Mouse (Mus musculus): Measurements from ENCODE around the gene Mthfd1l. TPM values are rescaled to one million over a fixed set of nuclear protein-coding genes. Genes with fewer than 3 reads are reported as not detected.

The Mthfd1l gene
- polyA plus RNA-seq, 1 experiment from 2014 or later, result 10.0 TPM

DNA sequence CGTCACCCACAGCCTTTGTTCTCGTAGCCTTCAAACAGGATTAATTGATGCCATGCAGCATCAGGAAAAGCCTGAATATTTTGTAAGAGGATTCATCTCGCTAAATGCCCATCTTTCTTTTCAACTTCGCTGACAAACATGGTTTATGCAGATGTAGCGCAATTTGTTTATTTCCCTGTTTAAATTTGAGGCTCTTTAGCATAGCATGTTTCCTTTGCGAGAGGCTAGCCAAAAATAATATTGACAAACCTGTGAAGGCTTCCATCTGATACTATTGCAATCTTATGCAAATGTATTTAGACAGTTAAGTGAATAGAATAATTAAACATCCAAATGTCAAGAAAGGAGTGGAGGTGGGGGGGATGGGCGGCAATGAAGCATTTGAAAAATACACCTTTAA is 152.3 kb downstream of the Mthfd1l start:
- 59% methylated on average over 7 of the region's 7 CpGs for WGBS
- peaks cover 13% of the 10 kb centered on the region for H3K4me1 ChIP-seq
- H3K9me3 ChIP-seq (replicated peaks), result no peaks in the 10 kb centered on the region
- no peak overlapping the region for H3K4me2 ChIP-seq (replicated peaks)
- H3K9ac ChIP-seq, result no peak overlapping the region
- no peaks in the 10 kb centered on the region for H3K36me3 ChIP-seq
- no peaks in the 10 kb centered on the region for H3K27me3 ChIP-seq
- H3K27ac ChIP-seq (replicated peaks), result 0 out of 2 replicates have a peak overlapping the region, but pooled peaks have one; percentile 34
- ATAC-seq (ENCODE audit: insufficient number of reproducible peaks, low FRiP score, low TSS enrichment, low read depth), result no peak
- no peak overlapping the region for H3K4me3 ChIP-seq (replicated peaks)

GRCm38 (mm10) chr10:4126335-4127012 is 153.6 kb downstream of the Mthfd1l start:
- H3K4me2 ChIP-seq (replicated peaks), result no peak overlapping the region
- no peak overlapping the region for H3K9ac ChIP-seq
- peak; percentile 40 for ATAC-seq (ENCODE audit: insufficient number of reproducible peaks, low FRiP score, low TSS enrichment, low read depth)
- H3K4me3 ChIP-seq (replicated peaks), result no peak overlapping the region
- H3K27ac ChIP-seq (replicated peaks), result peak overlapping the region; percentile 71
- no peaks in the 10 kb centered on the region for H3K9me3 ChIP-seq (replicated peaks)
- H3K36me3 ChIP-seq, result no peaks in the 10 kb centered on the region
- WGBS, result 50% methylated on average over 8 of the region's 8 CpGs
- no peaks in the 10 kb centered on the region for H3K27me3 ChIP-seq
- peaks cover 10% of the 10 kb centered on the region for H3K4me1 ChIP-seq

GRCm38 (mm10) chr10:4128411-4128810 is 155.5 kb downstream of the Mthfd1l start:
- Histone ChIP-seq H3K27me3 (no peaks in the 10 kb centered on the region), H3K4me2 (replicated peaks) (no peak overlapping the region), H3K27ac (replicated peaks) (no peak overlapping the region), H3K9ac (no peak overlapping the region), H3K4me3 (replicated peaks) (no peak overlapping the region), H3K36me3 (no peaks in the 10 kb centered on the region), H3K9me3 (replicated peaks) (no peaks in the 10 kb centered on the region), H3K4me1 (peaks cover 10% of the 10 kb centered on the region)
- WGBS, result 69% methylated on average over 10 of the region's 10 CpGs
- ATAC-seq (ENCODE audit: insufficient number of reproducible peaks, low FRiP score, low TSS enrichment, low read depth), result no peak

DNA sequence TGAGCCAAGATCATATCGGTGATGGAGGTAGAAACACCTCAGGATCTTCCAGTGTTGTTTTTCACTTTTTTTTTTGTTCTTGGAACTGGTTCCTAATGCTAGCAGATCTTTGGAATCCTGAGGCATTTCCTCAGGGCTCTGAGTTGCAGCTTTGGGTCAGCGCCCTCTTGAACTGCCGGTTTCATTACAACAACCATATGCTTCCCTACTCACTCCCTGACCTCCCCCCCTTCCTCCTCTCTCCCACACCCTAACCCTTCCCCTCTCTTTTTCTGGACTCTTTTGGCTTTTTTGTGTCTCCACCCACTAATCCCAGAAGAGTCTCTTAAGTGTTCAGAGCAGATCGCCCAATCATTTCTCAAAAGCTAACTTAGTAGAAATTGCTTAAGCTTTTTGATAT is 156.0 kb downstream of the Mthfd1l start:
- no peaks in the 10 kb centered on the region for H3K9me3 ChIP-seq (replicated peaks)
- H3K4me3 ChIP-seq (replicated peaks), result no peak overlapping the region
- 43% methylated on average over 4 of the region's 4 CpGs for WGBS
- no peak overlapping the region for H3K4me2 ChIP-seq (replicated peaks)
- H3K27me3 ChIP-seq, result no peaks in the 10 kb centered on the region
- H3K4me1 ChIP-seq, result peaks cover 10% of the 10 kb centered on the region
- no peak overlapping the region for H3K9ac ChIP-seq
- no peak for ATAC-seq (ENCODE audit: insufficient number of reproducible peaks, low FRiP score, low TSS enrichment, low read depth)
- no peaks in the 10 kb centered on the region for H3K36me3 ChIP-seq
- 0 out of 2 replicates have a peak overlapping the region, but pooled peaks have one; percentile 17 for H3K27ac ChIP-seq (replicated peaks)

GRCm38 (mm10) chr10:4129461-4129860 is 156.5 kb downstream of the Mthfd1l start:
- Histone ChIP-seq H3K4me3 (replicated peaks) (no peak overlapping the region), H3K4me2 (replicated peaks) (no peak overlapping the region), H3K27ac (replicated peaks) (0 out of 2 replicates have a peak overlapping the region, but pooled peaks have one; percentile 17), H3K4me1 (peaks cover 10% of the 10 kb centered on the region), H3K9me3 (replicated peaks) (no peaks in the 10 kb centered on the region), H3K9ac (no peak overlapping the region), H3K27me3 (no peaks in the 10 kb centered on the region), H3K36me3 (no peaks in the 10 kb centered on the region)
- WGBS, result 57% methylated on average over 8 of the region's 8 CpGs
- ATAC-seq (ENCODE audit: insufficient number of reproducible peaks, low FRiP score, low TSS enrichment, low read depth), result no peak

GRCm38 (mm10) chr10:4130034-4130607 is 157.2 kb downstream of the Mthfd1l start:
- H3K27ac ChIP-seq (replicated peaks), result no peak overlapping the region
- no peak overlapping the region for H3K4me3 ChIP-seq (replicated peaks)
- no peaks in the 10 kb centered on the region for H3K36me3 ChIP-seq
- no peak overlapping the region for H3K9ac ChIP-seq
- H3K27me3 ChIP-seq, result no peaks in the 10 kb centered on the region
- H3K4me1 ChIP-seq, result peaks cover 10% of the 10 kb centered on the region
- no peak overlapping the region for H3K4me2 ChIP-seq (replicated peaks)
- 86% methylated on average over 11 of the region's 11 CpGs for WGBS
- no peaks in the 10 kb centered on the region for H3K9me3 ChIP-seq (replicated peaks)
- no peak for ATAC-seq (ENCODE audit: insufficient number of reproducible peaks, low FRiP score, low TSS enrichment, low read depth)

- Histone ChIP-seq H3K27me3 (no peaks in the 10 kb centered on the region), H3K27ac (replicated peaks) (no peak overlapping the region), H3K4me1 (no peaks in the 10 kb centered on the region), H3K4me3 (replicated peaks) (no peak overlapping the region), H3K4me2 (replicated peaks) (no peak overlapping the region), H3K36me3 (no peaks in the 10 kb centered on the region), H3K9me3 (replicated peaks) (no peaks in the 10 kb centered on the region), H3K9ac (no peak overlapping the region)
- 57% methylated on average over 7 of the region's 7 CpGs for WGBS
- ATAC-seq (ENCODE audit: insufficient number of reproducible peaks, low FRiP score, low TSS enrichment, low read depth), result no peak
These were observed 159.8 kb downstream of the Mthfd1l start for GRCm38 (mm10) chr10:4132735-4133134.

DNA sequence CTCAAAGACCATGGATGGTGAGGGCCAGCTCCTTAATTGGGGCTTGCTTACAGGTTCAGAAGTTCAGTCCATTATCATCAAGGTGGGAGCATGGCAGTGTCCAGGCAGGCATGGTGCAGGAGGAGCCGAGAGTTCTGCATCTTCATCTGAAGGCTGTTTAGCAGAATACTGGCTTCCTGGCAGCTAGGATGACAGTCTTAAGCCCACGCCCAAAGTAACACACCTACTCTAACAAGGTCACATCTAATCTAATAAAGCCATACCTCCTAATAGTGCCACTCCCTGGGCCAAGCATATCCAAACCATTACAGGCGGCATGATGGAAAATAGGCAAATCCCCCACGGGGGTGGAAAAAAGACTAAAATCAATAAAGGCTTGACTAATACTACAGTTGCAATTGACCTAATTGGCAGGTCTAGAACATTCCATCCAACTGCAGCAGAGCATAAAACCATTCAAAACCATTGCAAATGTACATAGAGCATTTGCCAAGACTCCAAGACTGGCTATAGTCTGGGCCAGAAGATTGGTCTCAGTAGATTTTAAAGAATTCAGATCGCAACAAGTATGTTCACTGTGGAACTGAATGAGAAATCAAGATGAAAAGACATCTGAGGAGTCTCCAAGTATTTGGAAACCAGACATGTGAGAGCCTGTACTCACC is 162.3 kb downstream of the Mthfd1l start:
- H3K4me1 ChIP-seq, result no peaks in the 10 kb centered on the region
- no peak overlapping the region for H3K27ac ChIP-seq (replicated peaks)
- no peak for ATAC-seq (ENCODE audit: insufficient number of reproducible peaks, low FRiP score, low TSS enrichment, low read depth)
- no peak overlapping the region for H3K9ac ChIP-seq
- no peaks in the 10 kb centered on the region for H3K27me3 ChIP-seq
- no peaks in the 10 kb centered on the region for H3K9me3 ChIP-seq (replicated peaks)
- no peaks in the 10 kb centered on the region for H3K36me3 ChIP-seq
- no peak overlapping the region for H3K4me3 ChIP-seq (replicated peaks)
- WGBS, result 83% methylated on average over 5 of the region's 5 CpGs
- no peak overlapping the region for H3K4me2 ChIP-seq (replicated peaks)

DNA sequence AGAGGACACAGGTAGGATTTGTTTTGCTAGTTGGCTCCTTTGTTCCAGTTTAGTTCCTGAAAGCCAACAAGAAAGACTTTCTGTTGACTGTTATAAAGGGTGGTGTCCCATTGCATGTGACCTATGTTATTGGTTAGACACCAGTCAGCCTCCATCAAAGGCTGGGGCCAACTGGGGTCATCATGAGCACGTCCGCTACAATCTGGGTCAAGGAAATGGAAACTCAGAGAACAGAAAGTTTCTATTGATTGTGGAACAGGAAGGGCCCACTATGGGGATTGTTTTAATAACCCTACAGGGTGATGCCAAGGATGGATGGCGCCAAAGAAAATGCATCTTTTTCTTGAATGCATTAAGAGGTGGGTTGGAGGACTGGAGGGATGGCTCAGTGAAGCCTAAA is 166.6 kb downstream of the Mthfd1l start:
- Histone ChIP-seq H3K27ac (replicated peaks) (no peak overlapping the region), H3K27me3 (no peaks in the 10 kb centered on the region), H3K9ac (no peak overlapping the region), H3K4me3 (replicated peaks) (no peak overlapping the region), H3K4me2 (replicated peaks) (no peak overlapping the region), H3K36me3 (no peaks in the 10 kb centered on the region), H3K9me3 (replicated peaks) (no peaks in the 10 kb centered on the region), H3K4me1 (no peaks in the 10 kb centered on the region)
- no peak for ATAC-seq (ENCODE audit: insufficient number of reproducible peaks, low FRiP score, low TSS enrichment, low read depth)
- WGBS, result 70% methylated on average over 3 of the region's 3 CpGs

- Histone ChIP-seq H3K36me3 (no peaks in the 10 kb centered on the region), H3K4me1 (no peaks in the 10 kb centered on the region), H3K27me3 (no peaks in the 10 kb centered on the region), H3K9me3 (replicated peaks) (no peaks in the 10 kb centered on the region), H3K9ac (no peak overlapping the region), H3K4me2 (replicated peaks) (no peak overlapping the region), H3K27ac (replicated peaks) (no peak overlapping the region), H3K4me3 (replicated peaks) (no peak overlapping the region)
- no peak for ATAC-seq (ENCODE audit: insufficient number of reproducible peaks, low FRiP score, low TSS enrichment, low read depth)
- WGBS, result 51% methylated on average over 7 of the region's 7 CpGs
These were observed 168.8 kb downstream of the Mthfd1l start for GRCm38 (mm10) chr10:4141689-4142088.

DNA sequence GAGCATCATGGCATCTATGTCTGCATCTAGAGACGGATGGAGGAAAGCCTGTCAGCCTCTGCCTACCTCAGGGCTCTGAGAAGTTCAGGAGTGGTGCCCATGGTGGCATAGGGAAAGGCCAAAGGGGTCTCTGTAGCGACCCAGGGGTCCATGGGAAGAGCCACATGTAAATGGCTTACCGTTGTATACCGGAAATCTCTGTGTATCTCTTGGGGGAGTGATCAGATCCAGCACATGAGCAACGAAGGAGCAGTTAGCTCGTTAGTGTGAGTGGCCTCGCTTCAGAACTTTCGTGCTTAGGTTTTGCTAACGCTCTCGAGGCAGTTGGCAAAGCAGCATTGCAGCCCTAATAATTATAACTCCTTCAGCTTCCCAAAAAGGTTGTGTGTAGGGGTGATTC is 169.9 kb downstream of the Mthfd1l start:
- Histone ChIP-seq H3K4me3 (replicated peaks) (no peak overlapping the region), H3K4me2 (replicated peaks) (no peak overlapping the region), H3K27ac (replicated peaks) (no peak overlapping the region), H3K36me3 (no peaks in the 10 kb centered on the region), H3K9me3 (replicated peaks) (no peaks in the 10 kb centered on the region), H3K9ac (no peak overlapping the region), H3K4me1 (no peaks in the 10 kb centered on the region), H3K27me3 (no peaks in the 10 kb centered on the region)
- 79% methylated on average over 10 of the region's 10 CpGs for WGBS
- no peak for ATAC-seq (ENCODE audit: insufficient number of reproducible peaks, low FRiP score, low TSS enrichment, low read depth)

All from embryonic facial prominence, embryonic 15.5 days (tissue).